22 mouse cellular contexts compared by ENCODE assay signal in genomic region chr13:58298756-58299155, GRCm38 (mm10). TPM values are rescaled to one million over a fixed set of nuclear protein-coding genes. Genes with fewer than 3 reads are reported as not detected.
DNase-seq lines count a peak whose midpoint lies in the region; ATAC-seq and TF ChIP-seq lines count a peak whose summit lies in the region.
"Had no signal": no experiment of that assay in that cellular context is flagged by ENCODE, and none has a peak within 500 bp of the region (broad histone marks: within the 10 kb centered on the region; RNA-seq: fewer than 3 reads in every experiment).

No protein-coding gene starts in this region.

- TF ChIP-seq CTCF in CH12.LX (conservative IDR thresholded peaks at IDR 0.05 in 1 of 2, IDR thresholded peaks at IDR 0.05 in 1 of 2; ENCODE audit: low read depth in 2 of 2, low read length in 2 of 2), result no peak

- no peak for TF ChIP-seq POLR2A in CH12.LX (IDR thresholded peaks at IDR 0.05; ENCODE audit: low read depth, low read length)

- TF ChIP-seq RAD21 in CH12.LX (IDR thresholded peaks at IDR 0.05; ENCODE audit: low read depth, low read length), result no peak

- no peaks in the 10 kb centered on the region for H3K79me2 ChIP-seq in CH12.LX (replicated peaks; ENCODE audit: control insufficient read depth, extremely low read depth, insufficient read depth, poor library complexity, severe bottlenecking)

- ATAC-seq in megakaryocyte progenitor cell, adult 5-6 weeks (replicated peaks; ENCODE audit: poor library complexity), result no peak
- ATAC-seq: activated CD4-positive, CD25-positive, alpha-beta regulatory T cell, adult 4 months; CD4-positive, CD25-positive, alpha-beta regulatory T cell, adult 4 months; forebrain, embryonic 13.5 days; hindbrain, postnatal 0 days had no signal

- H3K4me3 ChIP-seq in CH12.LX (replicated peaks in 1 of 3; ENCODE audit: low read depth in 2 of 3, low read length in 2 of 3, poor library complexity in 1 of 3) (no peak overlapping the region), ES-E14 (ENCODE audit: insufficient read depth in 1 of 2, low read depth in 1 of 2, low read length in 2 of 2, poor library complexity in 1 of 2, severe bottlenecking in 1 of 2) (peak overlapping the region; percentile 37 to 78; a peak in 3 of 4 replicates)
- H3K4me3 ChIP-seq: embryonic facial prominence, embryonic 10.5 days; forebrain, embryonic 13.5 days; heart, embryonic 13.5 days; hindbrain, embryonic 13.5 days had no signal

- H3K9me3 ChIP-seq in CH12.LX (replicated peaks; ENCODE audit: low read length) (no peaks in the 10 kb centered on the region), ES-E14 (ENCODE audit: control insufficient read depth, insufficient read depth, low read depth, low read length) (no peaks in the 10 kb centered on the region)
- H3K9me3 ChIP-seq: embryonic facial prominence, embryonic 10.5 days; forebrain, embryonic 13.5 days; heart, embryonic 13.5 days; hindbrain, embryonic 13.5 days had no signal

- no peaks in the 10 kb centered on the region for H3K36me3 ChIP-seq in CH12.LX (replicated peaks in 1 of 2; ENCODE audit: control insufficient read depth in 1 of 2, insufficient read depth in 1 of 2, low read length in 1 of 2)
- H3K36me3 ChIP-seq in ES-E14 (ENCODE audit: control insufficient read depth, insufficient read depth, low read length, poor library complexity, severe bottlenecking), result no peaks in the 10 kb centered on the region
- H3K36me3 ChIP-seq: embryonic facial prominence, embryonic 10.5 days; heart, embryonic 13.5 days; hindbrain, embryonic 13.5 days had no signal

- H3K27ac ChIP-seq in CH12.LX (ENCODE audit: insufficient read depth, low read depth) (no peak overlapping the region), ES-E14 (ENCODE audit: insufficient read depth, low read depth, low read length, poor library complexity, severe bottlenecking) (no peak overlapping the region)
- H3K27ac ChIP-seq: embryonic facial prominence, embryonic 10.5 days; forebrain, embryonic 13.5 days; heart, embryonic 13.5 days; hindbrain, embryonic 13.5 days; hindbrain, postnatal 0 days had no signal

- H3K9ac ChIP-seq in CH12.LX (ENCODE audit: insufficient read depth, low read depth) (no peak overlapping the region), ES-E14 (ENCODE audit: insufficient read depth, low read depth, low read length, poor library complexity, severe bottlenecking) (no peak overlapping the region)
- H3K9ac ChIP-seq: forebrain, embryonic 13.5 days; heart, embryonic 13.5 days; hindbrain, embryonic 13.5 days had no signal

- no peak overlapping the region for H3K4me2 ChIP-seq in CH12.LX (ENCODE audit: insufficient read depth, low read depth, poor library complexity, severe bottlenecking)
- H3K4me2 ChIP-seq: forebrain, embryonic 13.5 days; heart, embryonic 13.5 days; hindbrain, embryonic 13.5 days had no signal

- peak; percentile 65 for DNase-seq in 416B (ENCODE audit: low read depth)
- peak; percentile 42 for DNase-seq in CH12.LX (ENCODE audit: extremely low read depth)
- DNase-seq in ES-E14 (ENCODE audit: low read depth, low spot score), result no peak
- DNase-seq in T-cell, adult 2 months (ENCODE audit: low spot score), result peak; percentile 12
- DNase-seq in yolk sac, embryonic 10.5 days (ENCODE audit: low spot score), result no peak
- no peak for DNase-seq in cerebellum, postnatal 36 days
- no peak for DNase-seq in left cerebral cortex, postnatal 25 days (ENCODE audit: low spot score in 2 of 2)
- DNase-seq: adrenal gland, postnatal 25 days; cerebellum, adult 18-20 months; cerebellum, adult 9-11 months; gastrocnemius, postnatal 36 days; heart, adult 11 months; heart, postnatal 4 days; kidney, adult 11 months had no signal

- TF ChIP-seq EP300 in CH12.LX (IDR thresholded peaks at IDR 0.05; ENCODE audit: low read length), result no peak

- intact Hi-C loops in left cerebral cortex, postnatal 25 days (cut with DNase I), result no loop called here

- no peaks in the 10 kb centered on the region for H3K27me3 ChIP-seq in CH12.LX (replicated peaks)
- H3K27me3 ChIP-seq: forebrain, embryonic 13.5 days; hindbrain, embryonic 13.5 days had no signal

- no peaks in the 10 kb centered on the region for H3K4me1 ChIP-seq in CH12.LX (ENCODE audit: control insufficient read depth in 1 of 2, insufficient read depth in 2 of 2)
- peaks cover 0 to 17% of the 10 kb centered on the region in 2 experiments; a peak in 3 of 4 replicates for H3K4me1 ChIP-seq in ES-E14 (ENCODE audit: control insufficient read depth in 2 of 2, insufficient read depth in 2 of 2, low read length in 2 of 2, poor library complexity in 1 of 2)
- H3K4me1 ChIP-seq: embryonic facial prominence, embryonic 10.5 days; forebrain, embryonic 13.5 days; heart, embryonic 13.5 days; hindbrain, embryonic 13.5 days had no signal

- dilution Hi-C loops in CH12.LX (cut with MboI; ENCODE audit: extremely low pct_ligation_motif_present, extremely low pct_unique_long_range_greater_than_20kb, low sequenced_read_pairs), result no loop called here

- in situ Hi-C loops in CH12.LX (cut with MboI; ENCODE audit: low pct_ligation_motif_present, low pct_unique_long_range_greater_than_20kb, low sequenced_read_pairs), result no loop called here
- in situ Hi-C loops in ES-E14 (cut with MboI; ENCODE audit: low sequenced_read_pairs in 2 of 2, unreplicated experiment in 2 of 2), result loop anchor here in 1 of 2 experiments (25.0 kb wide), 1 partner anchor 239 kb away; no protein-coding TSS in a partner anchor

TF ChIP-seq in CH12.LX, 34 proteins besides CTCF, POLR2A, EP300 and RAD21:
- TF ChIP-seq MYC (IDR thresholded peaks at IDR 0.05; ENCODE audit: low read depth, low read length), result no peak
- no peak for TF ChIP-seq SMC3 (IDR thresholded peaks at IDR 0.05; ENCODE audit: low read depth, low read length)
- TF ChIP-seq JUND (conservative IDR thresholded peaks at IDR 0.05; ENCODE audit: low read depth, low read length), result no peak
- no peak for TF ChIP-seq MAZ (IDR thresholded peaks at IDR 0.05; ENCODE audit: low read depth, low read length)
- TF ChIP-seq CHD2 (IDR thresholded peaks at IDR 0.05; ENCODE audit: low read length), result no peak
- no peak for TF ChIP-seq ELF1 (IDR thresholded peaks at IDR 0.05; ENCODE audit: low read depth, low read length)

TF ChIP-seq in ES-E14, 5 proteins besides CTCF, POLR2A, EP300 and RAD21:
- TF ChIP-seq HCFC1 (IDR thresholded peaks at IDR 0.05; ENCODE audit: borderline replicate concordance, insufficient read depth, low read length) (0 out of 2 replicates have a peak, but pooled peaks have one; percentile 41), MAFK (IDR thresholded peaks at IDR 0.05; ENCODE audit: insufficient read depth, low read depth, low read length) (no peak)
TF ChIP-seq in ES-E14: peak in this region for 1.

RNA-seq across cellular contexts. Expression of gene Gkap1, which starts 23.3 kb away (rescaled TPM):
- total RNA-seq in CH12.LX (2012; rRNA removed), result 0.76 and 2.0 TPM in 2 replicates
- total RNA-seq in CH12.LX (2014; rRNA removed), result 0.74 and 0.82 TPM in 2 replicates
- 1.3 and 1.5 TPM in 2 replicates for polyA plus RNA-seq in CH12.LX (2012; ENCODE audit: insufficient read length, low read depth)
- 11.2 and 17.5 TPM in 2 replicates for total RNA-seq in ES-E14 (2012; rRNA removed)
- total RNA-seq in megakaryocyte progenitor cell, adult 5-6 weeks (2015), result 10.9 and 11.6 TPM in 2 replicates
- 14.6 and 20.2 TPM in 2 replicates for total RNA-seq in megakaryocyte progenitor cell, adult 5-6 weeks (2017)
- total RNA-seq in left cerebral cortex, postnatal 25 days (2021), result 10 to 100 TPM; 16.8 to 18.3 TPM

Comparison
In these comparisons a context has a peak if more than half of its experiments do, and no peak if none do; other contexts are left out.
1. DNase-seq: peak in 416B (single experiment), CH12.LX (single experiment) and T-cell, adult 2 months (single experiment); none in ES-E14 (single experiment), yolk sac, embryonic 10.5 days (single experiment), cerebellum, postnatal 36 days (0 of 2) and left cerebral cortex, postnatal 25 days (0 of 2).
2. H3K4me3 ChIP-seq: peak in ES-E14 (2 of 2); none in CH12.LX (0 of 3).